10 mouse cellular contexts compared by ENCODE assay signal in genomic region chr17:70846111-70846644, GRCm38 (mm10). TPM values are rescaled to one million over a fixed set of nuclear protein-coding genes. Genes with fewer than 3 reads are reported as not detected.
DNase-seq lines count a peak whose midpoint lies in the region; ATAC-seq and TF ChIP-seq lines count a peak whose summit lies in the region.
"Had no signal": no experiment of that assay in that cellular context is flagged by ENCODE, and none has a peak within 500 bp of the region (broad histone marks: within the 10 kb centered on the region; RNA-seq: fewer than 3 reads in every experiment).

No protein-coding gene starts in this region.

- WGBS in kidney, adult 2 months = 38% methylated on average over 8 of the region's 8 CpGs
- WGBS in limb, embryonic 13.5 days = 63% methylated on average over 8 of the region's 8 CpGs
- WGBS in forebrain, embryonic 11.5 days = 80% methylated on average over 8 of the region's 8 CpGs

- H3K4me1 ChIP-seq in kidney, adult 2 months (ENCODE audit: control insufficient read depth, insufficient read depth, low read length) = peaks cover 23% of the 10 kb centered on the region
- H3K4me1 ChIP-seq in brown adipose tissue, adult 24 weeks (ENCODE audit: control insufficient read depth, insufficient read depth, insufficient read length, low read length) = peaks cover 5% of the 10 kb centered on the region; the same call in 1 of the 2 replicates
- H3K4me1 ChIP-seq in limb, embryonic 13.5 days = peaks cover 27% of the 10 kb centered on the region
- H3K4me1 ChIP-seq in forebrain, embryonic 11.5 days (replicated peaks; ENCODE audit: control insufficient read depth, insufficient read depth, low read length) = 0 out of 2 replicates have a peak, but pooled peaks cover 2% of the 10 kb centered on the region

- peak; percentile 11 for DNase-seq in CD4-positive, CD25-positive, alpha-beta regulatory T cell, adult 2 months (ENCODE audit: low read depth, low spot score)
- peak; percentile 24 for DNase-seq in kidney, adult 2 months
- DNase-seq in kidney, postnatal 4 days = no peak
- DNase-seq in embryo, embryonic 10.5 days (ENCODE audit: low spot score) = no peak
- DNase-seq in forebrain, embryonic 11.5 days (ENCODE audit: low spot score) = no peak
- DNase-seq: cerebellum, adult 9-10 months had no signal

- H3K27ac ChIP-seq in kidney, adult 2 months (ENCODE audit: insufficient read depth, low read depth, low read length) = peak overlapping the region; percentile 29; the same call in 1 of the 2 replicates
- peak overlapping the region; percentile 24 for H3K27ac ChIP-seq in brown adipose tissue, adult 24 weeks (replicated peaks; ENCODE audit: low read depth, low read length)
- no peak overlapping the region for H3K27ac ChIP-seq in limb, embryonic 13.5 days
- H3K27ac ChIP-seq in forebrain, embryonic 11.5 days (ENCODE audit: low read depth, low read length) = no peak overlapping the region
- H3K27ac ChIP-seq: neural tube, embryonic 15.5 days had no signal

- no peaks in the 10 kb centered on the region for H3K9me3 ChIP-seq in limb, embryonic 13.5 days
- H3K9me3 ChIP-seq in forebrain, embryonic 11.5 days (ENCODE audit: control insufficient read depth, low read length) = no peaks in the 10 kb centered on the region
- H3K9me3 ChIP-seq: neural tube, embryonic 15.5 days had no signal

- no peak for TF ChIP-seq CTCF in kidney, adult 2 months (conservative IDR thresholded peaks at IDR 0.05; ENCODE audit: insufficient read depth, insufficient read length, low read depth, low read length)

- 0 out of 2 replicates have a peak overlapping the region, but pooled peaks have one; percentile 25 for H3K9ac ChIP-seq in limb, embryonic 13.5 days
- H3K9ac ChIP-seq in forebrain, embryonic 11.5 days (ENCODE audit: low read length) = no peak overlapping the region
- H3K9ac ChIP-seq: neural tube, embryonic 15.5 days had no signal

- no peaks in the 10 kb centered on the region for H3K27me3 ChIP-seq in kidney, adult 2 months (replicated peaks; ENCODE audit: control insufficient read depth, insufficient read depth, low read length)
- no peaks in the 10 kb centered on the region for H3K27me3 ChIP-seq in limb, embryonic 13.5 days
- no peaks in the 10 kb centered on the region; the same call in 1 of the 2 replicates for H3K27me3 ChIP-seq in forebrain, embryonic 11.5 days (ENCODE audit: control insufficient read depth, insufficient read depth, low read length)

- no peaks in the 10 kb centered on the region; the same call in 1 of the 2 replicates for H3K36me3 ChIP-seq in kidney, adult 2 months (ENCODE audit: control insufficient read depth, insufficient read depth, low read length)
- peaks cover 51% of the 10 kb centered on the region for H3K36me3 ChIP-seq in limb, embryonic 13.5 days
- H3K36me3 ChIP-seq in forebrain, embryonic 11.5 days (ENCODE audit: control insufficient read depth, insufficient read depth, low read length) = peaks cover 4% of the 10 kb centered on the region; the same call in 1 of the 2 replicates
- H3K36me3 ChIP-seq: neural tube, embryonic 15.5 days had no signal

- TF ChIP-seq POLR2A in kidney, adult 2 months (IDR thresholded peaks at IDR 0.05; ENCODE audit: low read depth, low read length) = no peak

- peak overlapping the region; percentile 17; the same call in 1 of the 2 replicates for H3K4me2 ChIP-seq in limb, embryonic 13.5 days (replicated peaks)
- no peak overlapping the region for H3K4me2 ChIP-seq in forebrain, embryonic 11.5 days (ENCODE audit: low read depth, low read length, severe bottlenecking)
- H3K4me2 ChIP-seq: neural tube, embryonic 15.5 days had no signal

- H3K4me3 ChIP-seq in kidney, adult 2 months (ENCODE audit: insufficient read depth, low read depth, low read length) = no peak overlapping the region
- no peak overlapping the region for H3K4me3 ChIP-seq in brown adipose tissue, adult 24 weeks (ENCODE audit: insufficient read depth, low read depth, low read length)
- H3K4me3 ChIP-seq in limb, embryonic 13.5 days = no peak overlapping the region
- no peak overlapping the region for H3K4me3 ChIP-seq in forebrain, embryonic 11.5 days (ENCODE audit: low read depth, low read length)
- H3K4me3 ChIP-seq: neural tube, embryonic 15.5 days had no signal

- no peak for ATAC-seq in CD4-positive, CD25-positive, alpha-beta regulatory T cell, adult 4 months
- ATAC-seq in limb, embryonic 13.5 days (ENCODE audit: low FRiP score, low read depth) = no peak
- no peak for ATAC-seq in forebrain, embryonic 11.5 days (replicated peaks; ENCODE audit: low FRiP score)

RNA-seq across cellular contexts. Expression of gene Tgif1, which starts 7.2 kb away (rescaled TPM):
- 10 to 100 TPM; 57.4 to 72.4 TPM for polyA plus RNA-seq in CD4-positive, CD25-positive, alpha-beta regulatory T cell, adult 4 months (2017; shearing (Covaris generic))
- polyA plus RNA-seq in kidney, adult 2 months (2012; rRNA removed) = 20.1 and 20.7 TPM in 2 replicates
- 4.2 and 6.7 TPM in 2 replicates for polyA plus RNA-seq in brown adipose tissue, adult 24 weeks (2012; ENCODE audit: insufficient read depth, insufficient read length, missing spikeins)
- 98.7 and 103 TPM in 2 replicates for polyA plus RNA-seq in limb, embryonic 13.5 days (2015; fragmentation: Nextera tagmentation; extraction: Ambion mirVana)
- 60.7 and 63.5 TPM in 2 replicates for polyA plus RNA-seq in forebrain, embryonic 11.5 days (2014; fragmentation: Nextera tagmentation; extraction: Ambion mirVana)

Comparison
In these comparisons a context has a peak if more than half of its experiments do, and no peak if none do; other contexts are left out.
1. DNase-seq: peak in CD4-positive, CD25-positive, alpha-beta regulatory T cell, adult 2 months (single experiment) and kidney, adult 2 months (single experiment); none in kidney, postnatal 4 days (0 of 2), embryo, embryonic 10.5 days (single experiment) and forebrain, embryonic 11.5 days (single experiment).
2. H3K27ac ChIP-seq: peak in kidney, adult 2 months (single experiment) and brown adipose tissue, adult 24 weeks (single experiment); none in limb, embryonic 13.5 days (single experiment) and forebrain, embryonic 11.5 days (single experiment).